Mouse (Mus musculus): ENCODE data around the gene 2200002D01Rik. TPM values are rescaled to one million over a fixed set of nuclear protein-coding genes. Genes with fewer than 3 reads are reported as not detected.

The 2200002D01Rik gene
- total RNA-seq, 2 experiments from 2014 or later: 4.4 to 8.1 TPM

Other genes starting within 250 kb of the 2200002D01Rik start
- gene Ryr1, start 123.3 kb downstream of the 2200002D01Rik start, total RNA-seq (2021): under 1 TPM; 0.10 to 0.88 TPM
- gene Rasgrp4, start 113.6 kb downstream of the 2200002D01Rik start, total RNA-seq (2021): under 1 TPM; 0.79 to 0.86 TPM
- 10 to 100 TPM; 13.6 to 14.6 TPM for gene Fam98c, start 92.2 kb downstream of the 2200002D01Rik start, total RNA-seq (2021)
- gene Ggn, start 78.3 kb downstream of the 2200002D01Rik start, total RNA-seq (2021): under 1 TPM; 0.24 to 0.54 TPM
- 1 to 10 TPM; 2.2 to 2.5 TPM for gene Spred3, start 78.1 kb downstream of the 2200002D01Rik start, total RNA-seq (2021)
- 100 to 1,000 TPM; 184 to 188 TPM for gene Psmd8, start 67.8 kb downstream of the 2200002D01Rik start, total RNA-seq (2021)
- gene Catsperg1, start 34.4 kb downstream of the 2200002D01Rik start, total RNA-seq (2021): under 1 TPM; 0.56 to 0.60 TPM
- 1 to 10 TPM; 5.3 to 5.7 TPM for gene Kcnk6, start 16.0 kb downstream of the 2200002D01Rik start, total RNA-seq (2021)
- 10 to 100 TPM; 81.5 to 82.5 TPM for gene Yif1b, start 10.1 kb downstream of the 2200002D01Rik start, total RNA-seq (2021)
- 10 to 100 TPM; 71.2 to 73.7 TPM for gene Spint2, start 33.4 kb upstream of the 2200002D01Rik start, total RNA-seq (2021)
- gene Ppp1r14a, start 40.8 kb upstream of the 2200002D01Rik start, total RNA-seq (2021): 10 to 100 TPM; 22.8 to 24.7 TPM
- gene Dpf1, start 55.5 kb upstream of the 2200002D01Rik start, total RNA-seq (2021): 1 to 10 TPM; 1.2 to 1.8 TPM